Mouse (Mus musculus) lung, adult 2 months (tissue): ENCODE results near the gene Cactin.

ENCODE experiments used
- CTCF ChIP-seq: fragments of 200-500 bp; IDR thresholded peaks from 2 replicates; pipeline ENCODE4 v1.5.1; 2011; ENCODE audit warnings: mild to moderate bottlenecking, low read length, control low read depth; ENCODE audit not compliant: insufficient read depth
- POLR2A ChIP-seq: fragments of 200-500 bp; IDR thresholded peaks from 2 replicates; pipeline ENCODE4 v1.6.1; 2011; ENCODE audit warnings: low read depth, mild to moderate bottlenecking, control low read depth, low read length, borderline replicate concordance; ENCODE audit errors: extremely low read depth

- TF ChIP-seq POLR2A, result no peak
- TF ChIP-seq CTCF, result no peak
Measured at GRCm38 (mm10) chr10:81349961-81350350, 29.1 kb downstream of the Cactin start.
